Mouse (Mus musculus) spleen, adult 2 months (tissue): Measurements from ENCODE around the gene Cadps.

Experiments
- CTCF ChIP-seq: fragments of 200-500 bp; IDR thresholded peaks from 2 replicates; pipeline ENCODE4 v1.5.1; 2011; ENCODE audit warnings: mild to moderate bottlenecking, inconsistent platforms; ENCODE audit not compliant: insufficient read depth, insufficient read length, insufficient replicate concordance; ENCODE audit errors: extremely low read depth
- POLR2A ChIP-seq: fragments of 200-500 bp; IDR thresholded peaks from 2 replicates; pipeline ENCODE4 v1.6.1; 2011; ENCODE audit warnings: low read depth, low read length, inconsistent platforms

GRCm38 (mm10) chr14:12344061-12344745 lies 478.7 kb downstream of the Cadps start:
- TF ChIP-seq POLR2A = no peak
- no peak for TF ChIP-seq CTCF
